Mouse (Mus musculus): ENCODE results near the gene Exoc4.

DNA sequence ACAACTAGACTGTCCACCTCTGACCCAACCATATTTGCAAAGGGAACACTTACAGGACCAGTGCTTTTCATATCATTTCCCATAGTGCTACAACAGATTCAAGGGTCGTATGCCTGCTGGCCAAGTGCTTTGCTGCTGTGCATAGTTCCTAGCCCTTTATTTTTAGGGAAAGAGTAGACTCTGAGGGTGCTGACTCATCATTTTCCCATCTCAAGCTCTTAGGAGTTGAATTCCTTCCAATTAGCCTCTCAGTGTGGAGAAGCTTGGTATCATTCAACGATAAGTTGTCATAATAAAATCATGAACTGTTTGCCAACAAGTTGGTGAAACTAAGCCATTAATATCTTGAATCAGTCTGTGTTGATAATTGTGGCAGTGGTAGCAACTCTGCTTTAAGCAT is 388.3 kb downstream of the Exoc4 start:
- TF ChIP-seq MXI1 (IDR thresholded peaks at IDR 0.05; ENCODE audit: low read depth, low read length): no peak
- TF ChIP-seq CTCF (conservative IDR thresholded peaks at IDR 0.05 in 1 of 2, IDR thresholded peaks at IDR 0.05 in 1 of 2; ENCODE audit: low read depth in 2 of 2, low read length in 2 of 2): no peak
- TF ChIP-seq POLR2A (IDR thresholded peaks at IDR 0.05; ENCODE audit: low read depth, low read length): no peak
- TF ChIP-seq POLR2AphosphoS2 (IDR thresholded peaks at IDR 0.05; ENCODE audit: low read depth, low read length): no peak
- no peak for TF ChIP-seq EP300 (IDR thresholded peaks at IDR 0.05; ENCODE audit: low read length)
- no peak for TF ChIP-seq HCFC1 (IDR thresholded peaks at IDR 0.05; ENCODE audit: low read depth, low read length)
- TF ChIP-seq ZNF384 (IDR thresholded peaks at IDR 0.05; ENCODE audit: low read depth, low read length): no peak
